In the genomic region with DNA sequence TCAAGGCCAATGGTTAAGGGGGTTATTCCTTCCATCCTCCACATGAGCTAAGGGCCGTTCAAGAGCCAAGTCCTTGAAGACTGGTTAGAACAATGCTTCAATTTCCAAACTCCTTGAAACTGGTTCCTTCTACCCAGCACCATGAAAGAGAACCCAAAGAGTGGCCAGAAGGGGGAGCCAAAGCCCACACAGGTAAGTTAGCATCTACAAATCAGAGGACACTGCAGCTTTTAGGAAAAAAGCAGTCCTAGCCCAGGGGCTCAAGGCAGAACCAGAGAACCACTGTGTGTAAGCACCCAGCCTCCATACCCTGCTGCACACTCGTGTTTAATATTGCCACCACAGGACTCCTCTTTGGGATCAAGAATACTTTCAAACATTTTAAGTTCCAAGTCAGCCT, we compare ENCODE assay signal across 9 mouse cellular contexts. TPM values are rescaled to one million over a fixed set of nuclear protein-coding genes. Genes with fewer than 3 reads are reported as not detected.
A peak's percentile ranks its signal among the peaks of the same experiment; 100 is the strongest.
DNase-seq lines count a peak whose midpoint lies in the region; ATAC-seq lines count a peak whose summit lies in the region.
"Had no signal": no experiment of that assay in that cellular context is flagged by ENCODE, and none has a peak within 500 bp of the region (broad histone marks: within the 10 kb centered on the region; RNA-seq: fewer than 3 reads in every experiment).

No protein-coding gene starts in this region.

- no peak for ATAC-seq in heart, embryonic 12.5 days (ENCODE audit: insufficient number of reproducible peaks, low FRiP score)
- ATAC-seq in common myeloid progenitor, adult 5-6 weeks (replicated peaks; ENCODE audit: low read depth, poor library complexity, severe bottlenecking), result peak; percentile 70

- 37% methylated on average over 2 of the region's 2 CpGs for WGBS in heart, embryonic 12.5 days

- H3K4me1 ChIP-seq in heart, embryonic 12.5 days (replicated peaks), result peaks cover 32% of the 10 kb centered on the region
- H3K4me1 ChIP-seq: liver, embryonic 15.5 days had no signal

- peak; percentile 56 to 78 for DNase-seq in heart, adult 18-20 months
- peak; percentile 70 for DNase-seq in R1 (ENCODE audit: low read depth, low spot score)
- DNase-seq in heart, postnatal 14 days, result peak; percentile 59 to 69
- peak; percentile 63 for DNase-seq in layer of hippocampus, adult 9-10 months (ENCODE audit: low spot score)
- DNase-seq in lung, postnatal 36 days, result peak; percentile 89
- DNase-seq in spleen, adult 12 weeks (ENCODE audit: low spot score), result peak; percentile 35

- no peak overlapping the region for H3K4me2 ChIP-seq in heart, embryonic 12.5 days
- H3K4me2 ChIP-seq: liver, embryonic 15.5 days had no signal

- no peak overlapping the region for H3K9ac ChIP-seq in heart, embryonic 12.5 days
- H3K9ac ChIP-seq: liver, embryonic 15.5 days had no signal

- no peak overlapping the region for H3K4me3 ChIP-seq in heart, embryonic 12.5 days
- H3K4me3 ChIP-seq: liver, embryonic 15.5 days had no signal

- intact Hi-C loops in heart, postnatal 14 days (cut with DNase I), result loop anchor here (2.0 kb wide), 1 partner anchor 264 kb away; no protein-coding TSS in a partner anchor

- H3K27ac ChIP-seq in heart, embryonic 12.5 days (ENCODE audit: poor library complexity, severe bottlenecking), result no peak overlapping the region
- H3K27ac ChIP-seq: liver, embryonic 15.5 days had no signal

- no peaks in the 10 kb centered on the region for H3K27me3 ChIP-seq in heart, embryonic 12.5 days (replicated peaks)
- H3K27me3 ChIP-seq: liver, embryonic 15.5 days had no signal

- H3K36me3 ChIP-seq in heart, embryonic 12.5 days, result peaks cover 50% of the 10 kb centered on the region

- no peaks in the 10 kb centered on the region for H3K9me3 ChIP-seq in heart, embryonic 12.5 days (replicated peaks)
- H3K9me3 ChIP-seq: liver, embryonic 15.5 days had no signal

RNA-seq across cellular contexts. Expression of a gene that starts 11.2 kb away (rescaled TPM):
- total RNA-seq in heart, adult 18-20 months (2021), result 1 to 10 TPM; 1.5 to 2.6 TPM
- polyA plus RNA-seq in heart, embryonic 12.5 days (2016; fragmentation: Nextera tagmentation; extraction: Ambion mirVana), result 2.8 and 3.4 TPM in 2 replicates
- 7.2 and 7.3 TPM in 2 replicates for total RNA-seq in common myeloid progenitor, adult 5-6 weeks (2017)
- 1 to 10 TPM; 2.2 to 3.0 TPM for total RNA-seq in heart, postnatal 14 days (2021)

RNA-seq across cellular contexts. Expression of a gene that starts 45.6 kb away (rescaled TPM):
- 1 to 10 TPM; 2.2 to 4.4 TPM for total RNA-seq in heart, adult 18-20 months (2021)
- polyA plus RNA-seq in heart, embryonic 12.5 days (2016; fragmentation: Nextera tagmentation; extraction: Ambion mirVana), result 27.0 and 27.2 TPM in 2 replicates
- 48.2 and 49.4 TPM in 2 replicates for total RNA-seq in common myeloid progenitor, adult 5-6 weeks (2017)
- total RNA-seq in heart, postnatal 14 days (2021), result 1 to 10 TPM; 2.4 to 5.1 TPM

Comparison
In these comparisons a context has a peak if more than half of its experiments do, and no peak if none do; other contexts are left out.
1. DNase-seq: peak in every context shown above with its lines; median percentile 89 in lung, postnatal 36 days; 70 in R1; 67 in heart, adult 18-20 months; 64 in heart, postnatal 14 days; 63 in layer of hippocampus, adult 9-10 months; 35 in spleen, adult 12 weeks.